Mouse (Mus musculus): ENCODE data around the gene Zyg11b.

Zyg11b gene

DNA sequence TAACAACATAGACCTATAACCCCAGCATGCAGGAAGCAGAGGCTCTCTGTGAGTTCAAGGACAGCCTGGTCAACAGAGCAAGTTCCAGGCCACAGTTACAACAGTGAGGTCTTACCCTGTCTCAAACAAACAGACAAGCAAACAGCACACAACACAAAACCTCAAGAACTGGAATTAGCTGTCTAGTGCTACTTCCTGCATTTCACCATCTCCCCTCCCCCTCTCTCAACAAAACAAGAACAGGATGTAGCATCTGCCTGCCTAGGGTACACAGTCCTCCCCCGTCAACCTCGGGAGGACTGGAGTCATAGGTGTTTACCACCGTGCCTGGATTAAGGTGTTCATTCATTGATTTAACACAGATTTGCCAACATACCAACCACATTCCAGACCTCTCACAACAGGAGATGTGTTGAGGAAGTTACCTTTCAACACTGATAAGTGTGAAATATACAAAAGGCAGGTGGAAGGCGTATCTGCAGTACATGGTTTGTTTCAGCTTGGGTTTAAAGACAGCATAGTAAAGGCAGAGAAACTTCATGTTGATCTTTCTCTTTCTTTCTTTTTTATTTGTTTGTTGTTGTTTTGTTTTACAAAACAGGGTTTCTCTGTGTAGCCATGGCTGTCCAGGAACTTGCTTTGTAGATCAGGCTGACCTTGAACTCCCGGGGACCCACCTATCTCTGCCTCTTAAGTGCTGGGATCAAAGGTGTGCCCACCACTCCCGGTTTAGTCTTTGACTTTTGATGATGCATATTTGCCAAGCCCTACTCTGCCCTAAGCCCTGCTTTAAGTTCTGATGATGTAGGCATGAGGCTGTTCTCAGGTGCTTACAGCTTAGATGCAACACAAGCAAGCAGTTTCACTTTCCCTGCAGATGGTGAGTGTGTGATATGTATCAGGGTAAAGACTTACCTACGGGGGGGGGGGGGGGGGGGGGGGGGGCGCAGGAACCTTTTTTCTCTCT is 18.0 kb upstream of the Zyg11b start:
- DNase-seq (ENCODE audit: extremely low spot score, low read depth, low spot score), result no peak

DNA sequence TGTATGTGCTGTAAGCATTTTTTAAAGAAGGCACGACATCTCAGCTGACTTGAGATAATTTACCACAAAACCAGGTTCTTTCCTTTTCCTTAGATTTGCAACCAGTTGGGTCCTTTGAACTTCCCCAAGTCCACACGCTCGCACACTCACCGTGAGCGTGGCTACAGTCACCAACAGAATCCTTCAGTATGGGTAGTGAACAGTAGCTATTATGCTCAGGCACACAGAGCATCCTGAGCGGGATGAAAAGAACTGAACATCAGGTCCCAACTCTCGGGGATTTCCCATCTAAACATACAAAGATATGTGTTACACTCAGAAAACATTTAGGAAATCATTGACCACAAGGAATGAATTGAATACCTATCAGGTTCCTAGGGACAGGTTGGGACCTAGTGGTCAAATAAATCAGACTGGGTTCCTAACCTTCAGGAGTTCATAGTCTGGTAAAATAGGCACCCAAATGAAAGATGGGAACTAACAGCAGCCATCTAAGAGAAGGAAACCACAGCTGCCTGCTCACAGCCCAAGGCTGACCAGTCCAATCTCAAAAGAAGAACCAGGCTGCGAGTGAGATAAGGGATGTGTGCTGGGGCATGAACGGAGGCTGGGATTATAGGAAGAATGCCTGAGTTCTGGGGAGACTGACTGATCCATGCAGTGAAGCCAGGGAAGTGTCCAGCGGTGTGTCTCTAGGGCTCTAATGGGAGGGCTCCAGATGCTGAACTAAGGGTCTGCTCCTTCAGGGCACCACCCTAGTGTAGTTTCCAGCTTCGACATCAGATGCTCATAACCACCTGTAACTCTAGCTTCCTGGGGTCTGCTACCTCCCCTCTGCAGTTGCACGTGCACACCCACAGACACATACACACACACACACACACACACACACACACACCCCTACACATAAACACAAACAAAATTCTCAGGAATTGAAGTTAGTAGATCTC is 17.0 kb upstream of the Zyg11b start:
- DNase-seq (ENCODE audit: extremely low spot score, low read depth, low spot score), result no peak

DNA sequence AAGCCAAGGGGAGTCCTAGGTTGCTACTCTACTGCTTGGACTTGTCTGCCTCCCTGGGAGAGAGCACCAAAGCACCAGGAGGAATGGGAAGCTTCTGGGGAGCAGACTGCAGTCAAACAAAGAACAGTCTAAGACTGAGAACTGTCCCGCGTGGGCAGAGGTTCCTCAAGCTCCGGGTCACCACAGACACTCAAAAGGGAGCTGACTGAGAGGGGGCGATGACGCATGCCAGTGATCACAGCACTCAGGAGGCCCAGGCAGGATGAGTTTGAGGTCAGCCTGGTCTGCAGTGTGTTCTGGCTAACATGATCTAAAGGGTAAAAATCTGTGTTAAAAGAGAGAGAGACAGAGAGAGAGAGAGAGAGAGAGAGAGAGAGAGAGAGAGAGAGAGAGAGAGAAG is 13.1 kb upstream of the Zyg11b start:
- DNase-seq (ENCODE audit: extremely low spot score, low read depth, low spot score), result no peak

GRCm38 (mm10) chr4:108310706-108311105 is 9.8 kb upstream of the Zyg11b start:
- DNase-seq (ENCODE audit: extremely low spot score, low read depth, low spot score), result no peak

DNA sequence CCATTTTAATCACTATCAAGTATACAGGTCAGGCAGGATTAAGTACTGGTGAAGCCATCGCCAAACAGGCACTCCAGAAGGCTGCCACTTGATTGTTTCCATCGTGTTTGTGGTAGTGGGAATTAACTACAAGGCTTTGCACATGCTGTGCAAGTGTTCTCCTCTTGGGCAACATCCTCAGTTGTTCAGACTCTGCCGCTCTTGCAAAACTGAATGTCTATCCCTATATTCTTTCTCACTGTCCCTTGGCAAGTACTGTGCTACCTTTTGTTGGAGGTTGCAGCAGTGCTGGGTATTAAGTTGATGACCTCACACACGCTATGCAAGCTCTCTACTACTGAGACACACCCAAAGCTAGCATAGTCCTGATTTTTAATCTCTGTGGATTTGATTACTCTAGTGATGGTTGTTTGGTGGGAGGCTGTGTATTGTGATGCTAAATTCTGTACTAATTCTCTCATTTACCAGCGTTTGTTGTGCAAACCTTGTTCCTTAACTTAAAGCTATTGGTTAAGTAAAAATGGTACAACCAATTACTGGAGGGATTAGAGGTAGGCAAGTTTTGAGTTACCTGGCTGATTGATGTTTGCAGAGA is 1.5 kb upstream of the Zyg11b start:
- no peak for DNase-seq (ENCODE audit: extremely low spot score, low read depth, low spot score)

DNA sequence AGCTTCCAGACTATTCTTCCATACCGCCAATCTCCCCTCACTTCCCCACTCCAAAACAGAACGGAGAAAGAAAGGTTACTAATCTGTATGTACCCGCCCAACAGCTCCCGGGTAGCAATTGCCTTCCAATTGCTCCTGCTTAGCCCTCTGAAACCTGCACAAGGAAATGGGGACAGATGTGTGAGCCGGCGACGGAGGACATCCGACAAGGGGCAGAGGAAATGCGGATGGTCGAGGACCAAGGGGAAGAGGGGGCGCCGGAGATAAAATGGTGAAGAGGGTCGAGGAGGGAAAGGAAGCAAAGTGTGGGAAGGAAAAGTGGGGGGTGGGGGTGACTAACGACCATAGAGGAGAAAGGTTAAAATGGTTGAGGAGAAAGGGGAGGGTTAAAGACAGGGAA is 630 bp downstream of the Zyg11b start:
- no peak for DNase-seq (ENCODE audit: extremely low spot score, low read depth, low spot score)

GRCm38 (mm10) chr4:108276973-108277372 is 23.9 kb downstream of the Zyg11b start:
- DNase-seq (ENCODE audit: extremely low spot score, low read depth, low spot score), result no peak

- no peak for DNase-seq (ENCODE audit: extremely low spot score, low read depth, low spot score)
Measured at GRCm38 (mm10) chr4:108272286-108272685, 28.6 kb downstream of the Zyg11b start.

GRCm38 (mm10) chr4:108265774-108266173 is 35.1 kb downstream of the Zyg11b start:
- no peak for DNase-seq (ENCODE audit: extremely low spot score, low read depth, low spot score)

- no peak for DNase-seq (ENCODE audit: extremely low spot score, low read depth, low spot score)
Measured at GRCm38 (mm10) chr4:108253317-108253716, 47.6 kb downstream of the Zyg11b start.

DNA sequence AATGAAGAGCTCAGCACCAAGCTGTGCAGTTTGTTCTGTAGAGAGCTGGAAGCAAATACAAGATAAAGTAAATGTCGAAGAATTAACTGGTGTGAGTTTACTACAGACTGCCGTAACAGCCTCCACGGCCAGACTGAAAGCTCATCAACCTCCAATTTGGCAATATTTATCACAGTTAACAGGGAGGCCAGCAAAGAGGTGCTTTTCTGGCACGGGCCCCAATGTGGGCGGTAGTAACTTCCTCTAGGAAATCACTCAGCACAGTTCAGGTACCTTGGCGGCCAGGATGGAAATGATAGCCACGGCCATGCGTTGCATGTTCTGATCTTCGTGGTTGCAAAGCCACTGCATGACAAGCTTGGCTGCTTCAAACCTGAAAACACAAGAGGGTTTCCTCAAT is 50.4 kb downstream of the Zyg11b start:
- DNase-seq (ENCODE audit: extremely low spot score, low read depth, low spot score), result no peak

- no peak for DNase-seq (ENCODE audit: extremely low spot score, low read depth, low spot score)
Measured at GRCm38 (mm10) chr4:108249314-108249713, 51.6 kb downstream of the Zyg11b start.

- DNase-seq (ENCODE audit: extremely low spot score, low read depth, low spot score), result no peak
Measured at GRCm38 (mm10) chr4:108233654-108234053, 67.2 kb downstream of the Zyg11b start.

GRCm38 (mm10) chr4:108225341-108225872 is 75.5 kb downstream of the Zyg11b start:
- DNase-seq (ENCODE audit: extremely low spot score, low read depth, low spot score), result no peak

GRCm38 (mm10) chr4:108222507-108222906 is 78.4 kb downstream of the Zyg11b start:
- DNase-seq (ENCODE audit: extremely low spot score, low read depth, low spot score), result no peak

GRCm38 (mm10) chr4:108219019-108219418 is 81.9 kb downstream of the Zyg11b start:
- DNase-seq (ENCODE audit: extremely low spot score, low read depth, low spot score), result no peak

DNA sequence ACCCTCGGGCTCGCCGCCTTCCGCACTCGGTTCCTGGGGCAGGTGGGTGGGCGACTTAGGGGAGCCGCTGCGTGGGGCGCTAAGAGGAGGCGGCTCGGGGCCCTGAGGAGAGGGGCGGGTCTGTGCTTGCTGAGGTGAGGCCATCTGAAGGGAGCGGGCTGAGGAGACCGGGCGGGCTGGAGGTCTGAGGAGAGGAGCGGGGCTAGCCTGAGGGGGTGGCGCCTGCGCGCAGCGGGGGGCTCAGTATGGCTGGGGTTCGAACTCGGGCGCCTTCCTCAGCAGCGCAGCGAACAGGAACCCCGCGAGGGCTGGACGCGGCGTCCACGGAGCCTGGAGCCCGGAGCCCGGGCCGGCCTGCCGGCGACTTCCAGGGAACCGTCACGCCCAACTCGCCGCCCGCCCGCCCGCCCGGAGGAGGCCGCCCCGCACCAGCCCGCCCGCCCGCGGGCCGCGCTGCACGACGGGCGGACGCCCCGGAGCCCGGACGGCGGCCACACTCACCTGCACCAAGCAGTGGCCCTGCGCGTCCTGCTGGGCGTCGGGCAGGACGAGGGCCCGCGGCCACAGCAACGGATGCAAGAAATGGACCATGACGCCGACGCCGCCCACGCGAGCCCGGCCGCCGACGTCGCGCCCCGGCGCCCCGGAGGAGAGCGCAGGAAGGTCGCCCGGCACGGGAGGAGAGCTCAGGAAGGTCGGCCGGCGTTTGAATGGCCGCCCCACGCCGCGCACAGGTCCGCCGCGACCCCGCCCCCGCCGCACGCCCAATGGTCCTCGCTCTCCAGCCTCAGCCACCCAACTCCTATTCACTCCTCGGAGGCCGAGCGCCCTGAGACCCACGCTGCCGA is 83.3 kb downstream of the Zyg11b start, which contains the start of gene Zyg11a:
Zyg11a (minus strand) TSS at position 717 of the 848 bp plus-strand sequence.
- DNase-seq (ENCODE audit: extremely low spot score, low read depth, low spot score), result no peak

DNA sequence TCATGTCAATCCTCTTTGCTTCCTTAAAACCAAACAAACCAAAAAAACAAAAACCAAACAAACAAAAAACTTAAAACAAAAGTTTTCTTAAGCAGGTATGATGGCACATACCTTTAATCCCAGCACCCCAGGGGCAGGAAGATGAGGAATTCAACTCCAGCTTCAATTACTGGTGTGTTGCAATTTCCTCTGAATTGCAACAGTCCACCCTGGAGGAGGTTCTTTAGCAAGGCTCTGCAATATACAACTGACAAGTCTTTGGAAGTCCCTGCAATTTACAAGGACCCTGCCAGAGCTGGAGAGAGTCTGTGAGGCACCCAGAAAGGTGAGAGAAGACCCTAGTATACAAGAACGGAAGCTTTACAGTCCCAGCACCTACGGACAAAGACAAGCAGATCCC is 87.9 kb downstream of the Zyg11b start:
- no peak for DNase-seq (ENCODE audit: extremely low spot score, low read depth, low spot score)

- no peak for DNase-seq (ENCODE audit: extremely low spot score, low read depth, low spot score)
Measured at GRCm38 (mm10) chr4:108204629-108205028, 96.3 kb downstream of the Zyg11b start.

GRCm38 (mm10) chr4:108199236-108199635 is 101.7 kb downstream of the Zyg11b start:
- no peak for DNase-seq (ENCODE audit: extremely low spot score, low read depth, low spot score)
